Mouse (Mus musculus): Measurements from ENCODE around the gene Galr3.

- TF ChIP-seq EP300 (optimal IDR thresholded peaks at IDR 0.05) (no peak), CTCF (IDR thresholded peaks at IDR 0.05; ENCODE audit: low read depth) (no peak)
Observed at GRCm38 (mm10) chr15:79040501-79041416, 926 bp upstream of the Galr3 start.

Measured in stomach, postnatal 0 days (tissue).